Mouse (Mus musculus) bone marrow, adult 2 months (tissue): ENCODE results near the gene Dpysl5. TPM values are rescaled to one million over a fixed set of nuclear protein-coding genes. Genes with fewer than 3 reads are reported as not detected.
A peak's percentile ranks its signal among the peaks of the same experiment; 100 is the strongest.

ENCODE experiments used
- H3K27ac ChIP-seq: fragments of 200-500 bp; 2 replicates; pipeline ENCODE4 v1.5.1; 2012; ENCODE audit warnings: low read depth, mild to moderate bottlenecking, control low read depth, inconsistent platforms, low read length; ENCODE audit not compliant: control insufficient read depth, poor library complexity, insufficient read depth
- H3K4me1 ChIP-seq: fragments of 200-500 bp; 2 replicates; pipeline ENCODE4 v1.6.1; 2011; ENCODE audit warnings: low read length; ENCODE audit not compliant: control insufficient read depth, insufficient read depth
- H3K4me3 ChIP-seq: fragments of 200-500 bp; replicated peaks from 2 replicates; pipeline ENCODE3; 2011; ENCODE audit warnings: mild to moderate bottlenecking, low read depth, low read length, control low read depth; ENCODE audit not compliant: control insufficient read depth
- CTCF ChIP-seq: fragments of 200-500 bp; IDR thresholded peaks from 2 replicates; pipeline ENCODE4 v1.5.1; 2011; ENCODE audit warnings: low read length, control low read depth; ENCODE audit not compliant: control insufficient read depth, insufficient read depth
- POLR2A ChIP-seq: fragments of 200-500 bp; IDR thresholded peaks from 2 replicates; pipeline ENCODE4 v1.6.1; 2011; ENCODE audit warnings: low read depth, mild to moderate bottlenecking, control low read depth, low read length, borderline replicate concordance; ENCODE audit not compliant: control insufficient read depth
- WGBS: fragments of 180-500 bp; shearing (Covaris S2); methylation state at CpG from one replicate; pipeline ENCODE4 v1.1.7; 2018; 5-methylcytosine and 5-hydroxymethylcytosine counted together
- polyA plus RNA-seq: library from polyadenylated mRNA; stranded (reverse); fragments of >200 nt; gene quantifications from 2 replicates; pipeline ENCODE4 v1.2.4, GENCODE M21; 2011; ENCODE audit warnings: low replicate concordance; ENCODE audit not compliant: missing spikeins, insufficient read depth, insufficient read length

Gene Dpysl5
- polyA plus RNA-seq, 1 experiment, result 0.40 TPM

DNA sequence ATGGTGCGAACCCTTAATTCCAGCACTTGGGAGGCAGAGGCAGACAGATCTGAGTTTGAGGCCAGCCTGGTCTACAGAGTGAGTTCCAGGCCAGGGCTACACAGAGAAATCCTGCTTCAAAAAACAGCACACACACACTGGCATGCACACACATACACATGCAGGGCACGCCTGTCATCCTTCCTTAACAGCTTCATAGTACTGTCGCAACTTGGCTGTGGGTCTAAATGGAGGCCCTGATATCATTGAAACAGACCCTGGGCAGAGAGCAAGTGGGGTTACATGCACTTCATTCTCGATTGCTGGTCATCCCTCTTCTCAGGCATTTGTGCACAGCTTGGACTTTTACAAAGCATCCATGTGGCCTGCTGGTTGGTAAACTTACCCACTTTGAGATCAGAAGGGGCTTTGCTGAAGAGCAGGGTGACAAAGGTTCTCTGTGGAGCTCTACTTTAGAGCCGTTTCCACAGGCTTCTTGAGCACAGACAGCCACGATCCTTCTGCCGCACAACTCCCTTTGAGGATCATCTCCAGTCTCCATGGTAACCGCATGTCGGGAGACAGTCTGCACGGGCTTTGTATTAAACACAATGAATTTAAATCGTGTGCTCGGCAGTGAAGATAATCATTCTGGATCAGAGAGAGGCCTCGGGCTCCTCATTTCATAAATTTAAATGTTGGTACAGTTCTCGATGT, 51.6 kb downstream of the Dpysl5 start:
- 84% methylated on average over 14 of the region's 14 CpGs for WGBS
- Histone ChIP-seq H3K27ac (no peak overlapping the region), H3K4me3 (no peak overlapping the region), H3K4me1 (no peaks in the 10 kb centered on the region)
- no peak for TF ChIP-seq POLR2A
- no peak for TF ChIP-seq CTCF

GRCm38 (mm10) chr5:30763511-30763830, 52.1 kb downstream of the Dpysl5 start:
- H3K4me3 ChIP-seq, result no peak overlapping the region
- TF ChIP-seq CTCF (no peak), POLR2A (no peak)
- no peaks in the 10 kb centered on the region for H3K4me1 ChIP-seq
- 81% methylated on average over 5 of the region's 5 CpGs for WGBS
- H3K27ac ChIP-seq, result no peak overlapping the region

DNA sequence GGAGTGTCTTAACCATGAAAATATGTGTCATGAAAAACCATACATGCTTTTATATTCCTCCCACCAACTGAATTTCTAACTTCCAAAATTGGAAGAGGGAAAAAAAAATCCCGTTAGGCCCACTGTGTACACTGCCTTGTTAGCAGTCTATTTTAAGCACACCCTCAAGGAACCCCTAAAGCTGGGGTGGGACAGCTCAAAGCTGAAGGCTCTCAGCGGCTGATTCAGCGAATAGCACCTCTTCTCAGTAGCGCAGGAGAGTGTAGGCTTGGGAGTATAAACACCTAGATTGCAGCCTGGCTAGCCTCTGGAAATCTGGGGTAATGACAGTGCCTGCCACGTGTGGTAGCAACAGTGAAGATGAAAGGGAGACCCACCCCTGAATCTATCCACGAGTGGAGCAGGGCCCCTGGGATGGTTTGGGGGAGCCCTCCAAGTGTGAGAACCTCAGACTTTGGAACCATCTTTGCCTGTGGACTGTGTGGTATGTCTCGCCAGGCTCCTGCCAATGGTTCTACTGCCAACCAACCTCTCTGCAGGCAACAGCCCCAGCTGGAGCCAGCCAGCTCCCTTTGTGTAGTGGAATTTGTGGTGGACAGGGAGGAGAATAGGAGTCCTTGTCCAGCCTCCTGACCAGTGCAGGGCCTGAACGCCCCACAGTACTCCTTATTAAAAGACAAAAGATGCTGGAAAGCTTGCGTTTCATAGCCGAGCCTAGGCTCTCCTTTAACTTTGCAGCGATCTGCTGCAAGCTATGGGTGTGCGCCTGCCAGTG, 54.4 kb downstream of the Dpysl5 start:
- Histone ChIP-seq H3K4me1 (no peaks in the 10 kb centered on the region), H3K27ac (no peak overlapping the region), H3K4me3 (no peak overlapping the region)
- WGBS, result 79% methylated on average over 12 of the region's 12 CpGs
- TF ChIP-seq POLR2A (no peak), CTCF (no peak)

- WGBS, result 77% methylated on average over 4 of the region's 4 CpGs
- TF ChIP-seq POLR2A, result no peak
- no peak for TF ChIP-seq CTCF
- Histone ChIP-seq H3K4me1 (no peaks in the 10 kb centered on the region), H3K4me3 (no peak overlapping the region), H3K27ac (no peak overlapping the region)
These were observed 56.7 kb downstream of the Dpysl5 start for GRCm38 (mm10) chr5:30768082-30768481.

GRCm38 (mm10) chr5:30768598-30768997, 57.2 kb downstream of the Dpysl5 start:
- TF ChIP-seq CTCF (no peak), POLR2A (no peak)
- H3K27ac ChIP-seq, result no peak overlapping the region
- no peaks in the 10 kb centered on the region for H3K4me1 ChIP-seq
- WGBS, result 37% methylated on average over 9 of the region's 9 CpGs
- no peak overlapping the region for H3K4me3 ChIP-seq

DNA sequence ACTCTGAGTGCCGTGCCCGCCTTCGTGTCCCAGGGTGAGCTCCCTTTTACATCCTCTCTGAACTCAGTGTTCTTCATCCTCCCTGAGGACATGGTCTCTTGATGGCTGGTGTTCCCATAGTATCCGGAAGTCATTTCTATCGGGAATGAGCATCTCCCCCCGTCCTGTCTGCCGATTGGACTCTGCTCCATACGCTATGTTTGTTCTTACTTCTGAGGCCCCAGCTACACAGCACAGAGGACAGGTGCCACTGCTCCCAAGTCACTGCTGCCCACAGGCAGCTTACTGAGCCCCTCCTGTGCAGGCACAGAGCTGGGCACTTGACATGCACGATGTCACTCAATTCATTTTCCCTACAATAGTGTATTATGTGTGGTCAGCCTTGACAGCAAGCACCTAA, 57.7 kb downstream of the Dpysl5 start:
- Histone ChIP-seq H3K4me1 (no peaks in the 10 kb centered on the region), H3K27ac (no peak overlapping the region), H3K4me3 (no peak overlapping the region)
- TF ChIP-seq CTCF (no peak), POLR2A (no peak)
- 88% methylated on average over 9 of the region's 9 CpGs for WGBS

GRCm38 (mm10) chr5:30774601-30775371, 63.4 kb downstream of the Dpysl5 start:
- 11% methylated on average over 20 of the region's 20 CpGs for WGBS
- Histone ChIP-seq H3K27ac (no peak overlapping the region; the same call in 1 of the 2 replicates), H3K4me1 (no peaks in the 10 kb centered on the region; the same call in 1 of the 2 replicates), H3K4me3 (peak overlapping the region; percentile 5)
- TF ChIP-seq POLR2A (no peak), CTCF (peak; percentile 67)

DNA sequence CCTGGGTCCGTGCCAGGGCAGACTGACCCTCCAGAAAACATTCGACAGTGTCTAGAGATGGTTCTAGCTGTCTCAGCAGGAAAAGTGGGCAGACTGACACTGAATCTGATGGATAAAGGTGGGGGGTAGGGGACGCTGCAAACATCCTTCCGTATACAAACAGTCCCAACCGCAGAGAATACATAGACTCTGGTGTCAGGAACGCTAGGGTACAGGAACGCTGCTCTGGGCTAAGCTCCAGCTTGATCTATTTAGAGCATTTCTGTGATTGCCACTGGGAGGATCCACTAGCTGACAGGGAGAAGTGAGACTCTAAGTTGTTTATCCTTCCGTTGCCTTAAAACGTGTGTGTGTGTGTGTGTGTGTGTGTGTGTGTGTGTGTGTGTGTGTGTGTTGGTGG, 69.3 kb downstream of the Dpysl5 start:
- Histone ChIP-seq H3K4me3 (no peak overlapping the region), H3K4me1 (no peaks in the 10 kb centered on the region), H3K27ac (no peak overlapping the region)
- no peak for TF ChIP-seq POLR2A
- no peak for TF ChIP-seq CTCF
- 73% methylated on average over 9 of the region's 9 CpGs for whole genome bisulfite sequencing
